Mouse (Mus musculus) kidney, postnatal 0 days (tissue): ENCODE results near the gene Pias4. TPM values are rescaled to one million over a fixed set of nuclear protein-coding genes. Genes with fewer than 3 reads are reported as not detected.
A peak's percentile ranks its signal among the peaks of the same experiment; 100 is the strongest.

Source experiments
- ATAC-seq: fragments of 200-750 bp; cut with Nextera tagmentation; replicated peaks from 2 replicates; pipeline ENCODE4 v1.8.0; 2017; ENCODE audit warnings: low read depth, moderate number of reproducible peaks, moderate TSS enrichment, moderate library complexity; ENCODE audit not compliant: low FRiP score
- DNase-seq: peaks from one replicate; pipeline ENCODE4 v3.0.0-alpha.2; 2016; ENCODE audit warnings: low spot score
- H3K27ac ChIP-seq: fragments of 300-500 bp; sonication (generic); 2 replicates; pipeline ENCODE4 v1.5.1; 2014; ENCODE audit warnings: mild to moderate bottlenecking
- H3K27me3 ChIP-seq: fragments of 300-500 bp; sonication (generic); 2 replicates; pipeline ENCODE4 v1.6.1; 2014; ENCODE audit warnings: low read length, mixed read lengths; ENCODE audit not compliant: insufficient read depth
- H3K36me3 ChIP-seq: fragments of 300-500 bp; sonication (generic); 2 replicates; pipeline ENCODE4 v1.6.1; 2014; ENCODE audit warnings: low read length, mixed read lengths; ENCODE audit not compliant: insufficient read depth
- H3K4me1 ChIP-seq: fragments of 300-500 bp; sonication (generic); replicated peaks from 2 replicates; pipeline ENCODE4 v1.6.1; 2014; ENCODE audit warnings: antibody characterized with exemption, low read length, mixed read lengths; ENCODE audit not compliant: insufficient read depth
- H3K4me2 ChIP-seq: fragments of 300-500 bp; sonication (generic); 2 replicates; pipeline ENCODE4 v1.6.1; 2014; ENCODE audit warnings: mild to moderate bottlenecking, low read length, moderate library complexity, mixed read lengths
- H3K4me3 ChIP-seq: fragments of 300-500 bp; sonication (generic); replicated peaks from 2 replicates; pipeline ENCODE4 v1.5.1; 2014; ENCODE audit warnings: low read depth, low read length
- H3K9ac ChIP-seq: fragments of 300-500 bp; sonication (generic); 2 replicates; pipeline ENCODE4 v1.6.1; 2014; ENCODE audit warnings: low read depth, low read length
- H3K9me3 ChIP-seq: fragments of 300-500 bp; sonication (generic); replicated peaks from 2 replicates; pipeline ENCODE4 v1.6.1; 2016; ENCODE audit warnings: low read length, inconsistent platforms, mixed read lengths
- CTCF ChIP-seq: IDR thresholded peaks from 2 replicates; pipeline ENCODE4 v1.5.1; 2016; ENCODE audit warnings: antibody characterized with exemption, low read depth, mild to moderate bottlenecking, moderate library complexity
- WGBS: fragments of 180-500 bp; shearing (Covaris S2); extraction: QIAGEN DNeasy Blood & Tissue Kit; methylation state at CpG from one replicate; pipeline ENCODE4 v1.1.7; 2014; 5-methylcytosine and 5-hydroxymethylcytosine counted together
- polyA plus RNA-seq: library from polyadenylated mRNA; unstranded; fragments of >200 nt; fragmentation: Nextera tagmentation; extraction: Ambion mirVana; gene quantifications from 2 replicates; pipeline ENCODE4 v1.2.1, GENCODE M21; 2015

Pias4 gene
- polyA plus RNA-seq, 1 experiment from 2014 or later = 28.4 TPM

GRCm38 (mm10) chr10:81179451-81180342 lies 12.0 kb upstream of the Pias4 start:
- no peak overlapping the region for H3K4me2 ChIP-seq
- no peak for DNase-seq
- no peak overlapping the region for H3K4me3 ChIP-seq
- TF ChIP-seq CTCF = peak; percentile 15; the same call in 1 of the 2 replicates
- H3K27ac ChIP-seq = no peak overlapping the region
- no peak overlapping the region for H3K9ac ChIP-seq
- WGBS = 90% methylated on average over 32 of the region's 32 CpGs
- no peaks in the 10 kb centered on the region for H3K9me3 ChIP-seq
- peaks cover 9% of the 10 kb centered on the region; the same call in 1 of the 2 replicates for H3K4me1 ChIP-seq
- peaks cover 46% of the 10 kb centered on the region for H3K36me3 ChIP-seq
- no peaks in the 10 kb centered on the region for H3K27me3 ChIP-seq
- no peak for ATAC-seq

GRCm38 (mm10) chr10:81178927-81179326 lies 11.2 kb upstream of the Pias4 start:
- Histone ChIP-seq H3K4me3 (no peak overlapping the region), H3K9me3 (no peaks in the 10 kb centered on the region), H3K36me3 (peaks cover 46% of the 10 kb centered on the region), H3K4me2 (no peak overlapping the region), H3K4me1 (peaks cover 8% of the 10 kb centered on the region; the same call in 1 of the 2 replicates), H3K27ac (no peak overlapping the region), H3K9ac (no peak overlapping the region), H3K27me3 (no peaks in the 10 kb centered on the region)
- no peak for ATAC-seq
- 93% methylated on average over 11 of the region's 11 CpGs for WGBS
- TF ChIP-seq CTCF = no peak
- DNase-seq = no peak

- 51% methylated on average over 14 of the region's 14 CpGs for WGBS
- H3K4me1 ChIP-seq = peaks cover 8% of the 10 kb centered on the region; the same call in 1 of the 2 replicates
- no peak for TF ChIP-seq CTCF
- peak overlapping the region; percentile 92 for H3K4me3 ChIP-seq
- H3K27ac ChIP-seq = no peak overlapping the region
- H3K27me3 ChIP-seq = no peaks in the 10 kb centered on the region
- peaks cover 46% of the 10 kb centered on the region for H3K36me3 ChIP-seq
- peak overlapping the region; percentile 98 for H3K9ac ChIP-seq
- DNase-seq = no peak
- ATAC-seq = no peak
- peak overlapping the region; percentile 86 for H3K4me2 ChIP-seq
- no peaks in the 10 kb centered on the region for H3K9me3 ChIP-seq
These were observed 10.4 kb upstream of the Pias4 start for GRCm38 (mm10) chr10:81177958-81178712.

GRCm38 (mm10) chr10:81177491-81177925 lies 9.8 kb upstream of the Pias4 start:
- peak overlapping the region; percentile 86 for H3K4me2 ChIP-seq
- H3K27me3 ChIP-seq = no peaks in the 10 kb centered on the region
- ATAC-seq (no peak), DNase-seq (no peak)
- H3K9ac ChIP-seq = peak overlapping the region; percentile 98
- H3K4me3 ChIP-seq = peak overlapping the region; percentile 92
- TF ChIP-seq CTCF = no peak
- H3K4me1 ChIP-seq = peaks cover 8% of the 10 kb centered on the region; the same call in 1 of the 2 replicates
- peak overlapping the region; percentile 91 for H3K27ac ChIP-seq
- WGBS = 9% methylated on average over 16 of the region's 16 CpGs
- no peaks in the 10 kb centered on the region for H3K9me3 ChIP-seq
- H3K36me3 ChIP-seq = peaks cover 46% of the 10 kb centered on the region

- peaks cover 38% of the 10 kb centered on the region for H3K36me3 ChIP-seq
- WGBS = under 1% methylated on average over 77 of the region's 77 CpGs
These were observed 8.9 kb upstream of the Pias4 start, which contains the start of gene Eef2 for GRCm38 (mm10) chr10:81176466-81177271. Gene Eef2, plus strand, starts transcription at chr10:81176631.

More at GRCm38 (mm10) chr10:81176466-81177271, 8.9 kb upstream of the Pias4 start, which contains the start of gene Eef2:
- Histone ChIP-seq H3K9me3 (no peaks in the 10 kb centered on the region), H3K27me3 (no peaks in the 10 kb centered on the region), H3K4me1 (peaks cover 8% of the 10 kb centered on the region; the same call in 1 of the 2 replicates), H3K9ac (peak within 1 kb of the TSS; percentile 98), H3K4me3 (peak within 1 kb of the TSS; percentile 92), H3K4me2 (peak within 1 kb of the TSS; percentile 86), H3K27ac (peak within 1 kb of the TSS; percentile 91)
- ATAC-seq (peak; percentile 81), DNase-seq (peak; percentile 98)
- TF ChIP-seq CTCF = no peak
